Mouse (Mus musculus) G1E-ER4 (cell line): ENCODE data around the gene D430041D05Rik. TPM values are rescaled to one million over a fixed set of nuclear protein-coding genes. Genes with fewer than 3 reads are reported as not detected.

Experiments used
- GATA1 ChIP-seq: IDR thresholded peaks from one replicate; pipeline ENCODE4 v1.8.0; 2012; ENCODE audit warnings: low read length, inconsistent platforms
- polyA plus RNA-seq: library from polyadenylated mRNA; stranded (reverse); fragments of >175 nt; gene quantifications from 2 replicates; pipeline ENCODE4 v1.2.3, GENCODE M21; 2012

The D430041D05Rik gene
- polyA plus RNA-seq, 1 experiment, result 0.08 TPM

- no peak for TF ChIP-seq GATA1
These were observed 238.0 kb downstream of the D430041D05Rik start for GRCm38 (mm10) chr2:104172695-104173348.

GRCm38 (mm10) chr2:104168186-104168896 is 242.5 kb downstream of the D430041D05Rik start:
- TF ChIP-seq GATA1, result no peak

- no peak for TF ChIP-seq GATA1
These were observed 243.0 kb downstream of the D430041D05Rik start for GRCm38 (mm10) chr2:104167765-104168164.

GRCm38 (mm10) chr2:104165631-104166030 is 245.2 kb downstream of the D430041D05Rik start:
- no peak for TF ChIP-seq GATA1

- no peak for TF ChIP-seq GATA1
These were observed 246.8 kb downstream of the D430041D05Rik start for GRCm38 (mm10) chr2:104163978-104164487.

- TF ChIP-seq GATA1, result no peak
These were observed 247.4 kb downstream of the D430041D05Rik start for GRCm38 (mm10) chr2:104163418-104163817.

GRCm38 (mm10) chr2:104157831-104158230 is 253.0 kb downstream of the D430041D05Rik start:
- TF ChIP-seq GATA1, result no peak

GRCm38 (mm10) chr2:104153876-104154275 is 256.9 kb downstream of the D430041D05Rik start:
- TF ChIP-seq GATA1, result no peak

- no peak for TF ChIP-seq GATA1
These were observed 257.5 kb downstream of the D430041D05Rik start for GRCm38 (mm10) chr2:104153345-104153744.

GRCm38 (mm10) chr2:104150608-104151397 is 260.0 kb downstream of the D430041D05Rik start:
- no peak for TF ChIP-seq GATA1

- TF ChIP-seq GATA1, result no peak
These were observed 262.8 kb downstream of the D430041D05Rik start for GRCm38 (mm10) chr2:104147910-104148561.

GRCm38 (mm10) chr2:104145983-104146382 is 264.8 kb downstream of the D430041D05Rik start:
- TF ChIP-seq GATA1, result no peak

GRCm38 (mm10) chr2:104144004-104144403 is 266.8 kb downstream of the D430041D05Rik start:
- TF ChIP-seq GATA1, result no peak

GRCm38 (mm10) chr2:104142140-104142539 is 268.7 kb downstream of the D430041D05Rik start:
- no peak for TF ChIP-seq GATA1

- no peak for TF ChIP-seq GATA1
These were observed 274.9 kb downstream of the D430041D05Rik start for GRCm38 (mm10) chr2:104135920-104136319.
